Mouse (Mus musculus) midbrain, embryonic 11.5 days (tissue): Measurements from ENCODE around the gene Rgs6. TPM values are rescaled to one million over a fixed set of nuclear protein-coding genes. Genes with fewer than 3 reads are reported as not detected.

ENCODE experiments used
- ATAC-seq: fragments of 200-750 bp; cut with Nextera tagmentation; 2 replicates; pipeline ENCODE4 v1.8.0; 2017; ENCODE audit warnings: moderate TSS enrichment, moderate library complexity; ENCODE audit not compliant: low FRiP score
- DNase-seq: peaks from one replicate; pipeline ENCODE4 v3.0.0; 2015; ENCODE audit warnings: low spot score; ENCODE audit errors: missing footprints
- H3K27ac ChIP-seq: fragments of 300-500 bp; sonication (generic); 2 replicates; pipeline ENCODE4 v1.5.1; 2014; ENCODE audit warnings: low read depth, low read length
- H3K27me3 ChIP-seq: fragments of 300-500 bp; sonication (generic); 2 replicates; pipeline ENCODE4 v1.6.1; 2014; ENCODE audit warnings: mild to moderate bottlenecking, low read length, moderate library complexity, mixed read lengths; ENCODE audit not compliant: control insufficient read depth, insufficient read depth
- H3K36me3 ChIP-seq: fragments of 300-500 bp; sonication (generic); 2 replicates; pipeline ENCODE4 v1.6.1; 2014; ENCODE audit warnings: mild to moderate bottlenecking, low read length, moderate library complexity, mixed read lengths; ENCODE audit not compliant: control insufficient read depth, insufficient read depth
- H3K4me1 ChIP-seq: fragments of 300-500 bp; sonication (generic); 2 replicates; pipeline ENCODE4 v1.6.1; 2014; ENCODE audit warnings: low read length; ENCODE audit not compliant: control insufficient read depth, insufficient read depth
- H3K4me2 ChIP-seq: fragments of 300-500 bp; sonication (generic); 2 replicates; pipeline ENCODE4 v1.6.1; 2014; ENCODE audit warnings: mild to moderate bottlenecking, moderate library complexity
- H3K4me3 ChIP-seq: fragments of 300-500 bp; sonication (generic); 2 replicates; pipeline ENCODE4 v1.5.1; 2014; ENCODE audit warnings: low read depth, low read length
- H3K9ac ChIP-seq: fragments of 300-500 bp; sonication (generic); 2 replicates; pipeline ENCODE4 v1.6.1; 2014; ENCODE audit warnings: low read length
- H3K9me3 ChIP-seq: fragments of 300-500 bp; sonication (generic); 2 replicates; pipeline ENCODE4 v1.6.1; 2016; ENCODE audit warnings: low read length; ENCODE audit not compliant: control insufficient read depth
- WGBS: fragments of 180-500 bp; shearing (Covaris S2); extraction: QIAGEN DNeasy Blood & Tissue Kit; methylation state at CpG from one replicate; pipeline ENCODE4 v1.1.7; 2014; 5-methylcytosine and 5-hydroxymethylcytosine counted together
- polyA plus RNA-seq: library from polyadenylated mRNA; unstranded; fragments of >200 nt; fragmentation: Nextera tagmentation; extraction: Ambion mirVana; gene quantifications from 2 replicates; pipeline ENCODE4 v1.2.1, GENCODE M21; 2014

Gene Rgs6
- polyA plus RNA-seq, 1 experiment from 2014 or later: 0.64 TPM

DNA sequence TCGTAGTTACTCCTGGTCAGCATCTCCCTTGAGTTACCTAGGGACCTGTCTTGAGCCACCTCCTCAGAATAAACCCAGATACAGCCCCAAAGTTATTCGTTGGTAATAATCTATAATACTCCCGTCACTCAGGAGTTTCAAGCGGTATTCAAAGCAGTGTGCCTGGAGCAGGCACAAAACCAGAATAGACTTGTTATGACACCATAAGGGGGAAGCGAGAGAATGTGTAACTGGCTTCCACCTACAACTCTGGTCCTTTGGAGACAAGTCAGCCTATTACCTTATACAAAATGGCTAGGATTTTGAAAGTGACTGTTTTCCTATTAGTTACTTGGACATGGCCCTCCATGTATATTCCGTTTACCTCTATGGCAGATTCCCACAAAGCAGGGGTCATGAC is 213.6 kb downstream of the Rgs6 start:
- DNase-seq (no peak), ATAC-seq (no peak)
- H3K9me3 ChIP-seq: no peaks in the 10 kb centered on the region
- no peak overlapping the region for H3K4me3 ChIP-seq
- 88% methylated on average over 6 of the region's 6 CpGs for WGBS
- H3K36me3 ChIP-seq: no peaks in the 10 kb centered on the region
- no peaks in the 10 kb centered on the region for H3K27me3 ChIP-seq
- no peaks in the 10 kb centered on the region for H3K4me1 ChIP-seq
- H3K27ac ChIP-seq: no peak overlapping the region
- H3K4me2 ChIP-seq: no peak overlapping the region
- H3K9ac ChIP-seq: no peak overlapping the region

GRCm38 (mm10) chr12:82802711-82803110 is 214.6 kb downstream of the Rgs6 start:
- Histone ChIP-seq H3K9me3 (no peaks in the 10 kb centered on the region), H3K9ac (no peak overlapping the region), H3K27me3 (no peaks in the 10 kb centered on the region), H3K4me3 (no peak overlapping the region), H3K4me2 (no peak overlapping the region), H3K36me3 (no peaks in the 10 kb centered on the region), H3K4me1 (no peaks in the 10 kb centered on the region), H3K27ac (no peak overlapping the region)
- no peak for DNase-seq
- whole genome bisulfite sequencing: 78% methylated on average over 5 of the region's 5 CpGs
- no peak for ATAC-seq

DNA sequence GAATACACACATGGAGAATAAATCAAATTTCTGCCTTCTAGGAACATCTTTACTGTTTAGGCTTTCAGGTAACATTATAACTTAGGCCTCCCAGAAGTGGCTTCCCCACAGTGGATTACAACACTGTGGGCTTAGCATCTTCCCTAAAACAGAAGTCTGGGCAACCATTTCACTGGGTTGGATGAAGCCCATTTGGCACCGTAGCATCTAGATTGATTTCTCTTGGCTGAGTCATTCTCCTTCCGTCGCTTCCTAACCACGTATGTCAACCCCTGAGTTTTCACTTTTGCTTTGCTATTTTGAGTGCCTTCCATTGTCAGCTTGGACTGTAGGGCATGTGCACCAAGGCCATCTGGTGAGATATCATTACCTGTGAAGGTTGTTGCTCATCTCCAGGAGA is 217.1 kb downstream of the Rgs6 start:
- Histone ChIP-seq H3K4me3 (no peak overlapping the region), H3K9ac (no peak overlapping the region), H3K9me3 (no peaks in the 10 kb centered on the region), H3K27ac (no peak overlapping the region), H3K4me1 (no peaks in the 10 kb centered on the region), H3K4me2 (no peak overlapping the region), H3K27me3 (no peaks in the 10 kb centered on the region), H3K36me3 (no peaks in the 10 kb centered on the region)
- DNase-seq (no peak), ATAC-seq (no peak)
- 93% methylated on average over 4 of the region's 4 CpGs for WGBS

GRCm38 (mm10) chr12:82810631-82811030 is 222.5 kb downstream of the Rgs6 start:
- no peaks in the 10 kb centered on the region for H3K4me1 ChIP-seq
- H3K4me3 ChIP-seq: no peak overlapping the region
- WGBS: 96% methylated on average over 3 of the region's 3 CpGs
- no peaks in the 10 kb centered on the region for H3K9me3 ChIP-seq
- no peak overlapping the region for H3K4me2 ChIP-seq
- no peaks in the 10 kb centered on the region for H3K27me3 ChIP-seq
- ATAC-seq (no peak), DNase-seq (no peak)
- no peak overlapping the region for H3K9ac ChIP-seq
- H3K36me3 ChIP-seq: no peaks in the 10 kb centered on the region
- no peak overlapping the region for H3K27ac ChIP-seq

DNA sequence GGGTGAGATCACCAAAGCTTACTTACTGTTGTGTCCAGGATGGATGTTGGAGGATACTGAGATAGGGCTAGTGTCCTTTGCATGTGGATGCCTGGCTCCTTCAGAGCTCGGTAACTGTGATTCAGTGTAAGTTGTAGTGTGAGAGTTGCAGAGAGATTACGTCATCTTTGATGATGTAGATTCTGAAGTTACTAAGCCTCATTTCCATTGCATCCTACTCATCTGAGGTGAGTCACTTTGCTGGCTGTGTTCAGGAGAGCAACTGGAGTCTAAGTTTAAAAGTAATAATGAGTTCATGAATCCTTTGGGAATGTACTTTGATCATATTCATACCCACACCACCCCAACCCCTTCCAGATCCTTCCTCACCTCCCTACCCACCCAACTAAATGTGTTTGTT is 227.9 kb downstream of the Rgs6 start:
- H3K4me3 ChIP-seq: no peak overlapping the region
- 88% methylated on average over 2 of the region's 2 CpGs for WGBS
- H3K9ac ChIP-seq: no peak overlapping the region
- H3K9me3 ChIP-seq: no peaks in the 10 kb centered on the region
- no peaks in the 10 kb centered on the region for H3K27me3 ChIP-seq
- no peak for DNase-seq
- H3K27ac ChIP-seq: no peak overlapping the region
- no peaks in the 10 kb centered on the region for H3K36me3 ChIP-seq
- no peaks in the 10 kb centered on the region for H3K4me1 ChIP-seq
- no peak for ATAC-seq
- no peak overlapping the region for H3K4me2 ChIP-seq

- Histone ChIP-seq H3K27me3 (no peaks in the 10 kb centered on the region), H3K4me2 (no peak overlapping the region), H3K27ac (no peak overlapping the region), H3K9me3 (no peaks in the 10 kb centered on the region), H3K4me1 (no peaks in the 10 kb centered on the region), H3K36me3 (no peaks in the 10 kb centered on the region), H3K4me3 (no peak overlapping the region), H3K9ac (no peak overlapping the region)
- DNase-seq (no peak), ATAC-seq (no peak)
- 75% methylated on average over 6 of the region's 6 CpGs for WGBS
Measured at GRCm38 (mm10) chr12:82819328-82819727, 231.2 kb downstream of the Rgs6 start.

DNA sequence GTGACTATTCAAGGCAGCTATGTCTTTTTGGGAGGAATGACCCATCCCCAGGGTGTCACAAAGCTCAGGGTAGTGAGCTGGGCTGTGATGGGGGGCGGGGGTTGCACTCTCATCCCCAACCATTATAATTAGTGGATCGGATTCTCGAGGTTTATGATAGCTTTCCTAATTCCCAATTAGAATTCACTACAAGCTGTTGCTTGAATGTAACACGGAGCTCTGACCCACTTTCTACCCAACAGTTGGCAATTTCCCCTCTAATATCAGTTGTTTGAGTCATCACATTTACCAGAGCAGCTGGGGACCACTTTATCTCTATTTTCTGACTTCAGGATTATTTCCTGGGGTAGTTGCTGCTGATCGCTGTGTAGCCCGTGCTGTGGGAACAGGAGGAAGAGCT is 231.9 kb downstream of the Rgs6 start:
- WGBS: 83% methylated on average over 6 of the region's 6 CpGs
- Histone ChIP-seq H3K9me3 (no peaks in the 10 kb centered on the region), H3K4me1 (no peaks in the 10 kb centered on the region), H3K4me2 (no peak overlapping the region), H3K27me3 (no peaks in the 10 kb centered on the region), H3K27ac (no peak overlapping the region), H3K4me3 (no peak overlapping the region), H3K36me3 (no peaks in the 10 kb centered on the region), H3K9ac (no peak overlapping the region)
- DNase-seq: no peak
- no peak for ATAC-seq

GRCm38 (mm10) chr12:82822821-82823620 is 234.9 kb downstream of the Rgs6 start:
- H3K4me3 ChIP-seq: no peak overlapping the region
- ATAC-seq (no peak), DNase-seq (no peak)
- no peak overlapping the region for H3K4me2 ChIP-seq
- H3K27me3 ChIP-seq: no peaks in the 10 kb centered on the region
- H3K9me3 ChIP-seq: no peaks in the 10 kb centered on the region
- no peak overlapping the region for H3K27ac ChIP-seq
- 86% methylated on average over 3 of the region's 3 CpGs for WGBS
- H3K9ac ChIP-seq: no peak overlapping the region
- no peaks in the 10 kb centered on the region for H3K4me1 ChIP-seq
- H3K36me3 ChIP-seq: no peaks in the 10 kb centered on the region

- 83% methylated on average over 8 of the region's 8 CpGs for WGBS
- Histone ChIP-seq H3K4me3 (no peak overlapping the region), H3K9ac (no peak overlapping the region), H3K9me3 (no peaks in the 10 kb centered on the region), H3K4me1 (no peaks in the 10 kb centered on the region), H3K36me3 (no peaks in the 10 kb centered on the region), H3K27ac (no peak overlapping the region), H3K4me2 (no peak overlapping the region), H3K27me3 (no peaks in the 10 kb centered on the region)
- no peak for ATAC-seq
- DNase-seq: no peak
Measured at GRCm38 (mm10) chr12:82830333-82830732, 242.2 kb downstream of the Rgs6 start.
